Mouse (Mus musculus) megakaryocyte, embryonic 14.5 days (primary cell): ENCODE results near the gene Ibsp.

Source experiments
- FLI1 ChIP-seq: IDR thresholded peaks from 2 replicates; pipeline ENCODE4 v1.6.1; 2012; ENCODE audit warnings: low read length, inconsistent platforms, mixed read lengths
- GATA1 ChIP-seq: IDR thresholded peaks from 3 replicates; pipeline ENCODE4 v1.6.1; 2012; ENCODE audit warnings: mixed read lengths, low read length, inconsistent platforms, borderline replicate concordance

- TF ChIP-seq GATA1 (no peak), FLI1 (no peak)
These were observed 27.9 kb downstream of the Ibsp start for GRCm38 (mm10) chr5:104326884-104327283.
